Mouse (Mus musculus) retina, adult 2 months (tissue): Measurements from ENCODE around the gene Lamp1.
A peak's percentile ranks its signal among the peaks of the same experiment; 100 is the strongest.

Source experiments
- DNase-seq: peaks from one replicate; pipeline ENCODE4 v3.0.0-alpha.2; 2012; ENCODE audit warnings: low read depth, low spot score

The Lamp1 gene

DNA sequence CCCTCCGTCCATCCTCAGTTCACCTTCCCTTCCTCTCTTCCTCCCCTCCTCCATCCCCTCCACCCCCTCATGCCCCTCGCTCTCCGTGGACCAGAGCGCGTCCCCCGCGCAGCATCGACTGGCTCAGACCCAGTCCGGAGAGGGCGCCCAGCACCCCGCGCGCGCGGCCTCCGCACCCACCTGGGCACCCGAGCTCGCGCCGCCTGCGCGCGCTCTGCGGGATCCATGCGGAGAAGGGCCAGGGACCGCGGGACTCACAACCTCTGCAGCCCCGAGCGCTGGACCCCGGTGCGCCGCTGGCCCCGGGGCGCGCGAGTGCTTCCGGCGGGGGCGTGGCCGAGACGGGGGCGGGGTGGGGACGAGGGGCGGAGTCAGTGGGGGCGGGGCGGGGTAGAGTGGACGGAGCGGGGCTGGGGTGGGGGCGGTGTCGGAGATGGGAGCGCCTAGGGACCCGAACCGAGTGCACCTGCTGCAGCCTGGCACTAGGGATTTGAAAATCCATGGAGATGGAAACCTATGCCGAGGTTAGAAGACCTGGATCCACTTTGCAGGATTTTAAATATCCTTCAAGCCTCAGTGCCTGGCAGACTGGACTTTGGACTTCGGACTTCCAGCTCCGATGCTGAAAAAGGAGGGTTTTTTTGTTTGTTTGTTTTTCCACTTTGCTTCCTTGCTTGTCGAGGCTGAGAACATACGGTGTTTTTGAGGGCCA is 41.5 kb downstream of the Lamp1 start, which contains the start of gene Grtp1:
TSS of gene Grtp1 (minus strand) at position 320 of the 712 bp plus-strand sequence.
- DNase-seq: no peak

GRCm38 (mm10) chr8:13201013-13201334 is 42.0 kb downstream of the Lamp1 start:
- DNase-seq: no peak

DNA sequence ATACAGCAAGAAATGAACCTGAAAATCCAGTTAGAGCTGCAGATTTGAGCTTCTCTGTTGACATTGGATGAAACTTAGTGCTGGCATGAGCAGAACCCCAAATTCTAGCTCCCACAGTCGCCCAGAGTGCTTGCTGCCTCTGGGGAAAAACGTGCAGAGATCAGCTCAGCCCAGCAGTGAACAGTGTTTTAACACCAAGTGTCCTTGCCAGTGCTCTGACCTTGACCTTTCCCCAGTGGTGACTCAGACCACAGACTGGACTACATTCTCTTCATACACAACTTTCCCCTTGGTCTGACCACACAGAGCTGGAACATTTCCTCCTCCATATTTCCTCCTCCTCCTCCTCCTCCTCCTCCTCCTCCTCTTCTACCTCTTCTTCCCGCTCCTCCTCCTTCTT is 43.1 kb downstream of the Lamp1 start:
- DNase-seq: no peak

GRCm38 (mm10) chr8:13202806-13203205 is 43.8 kb downstream of the Lamp1 start:
- DNase-seq: no peak

DNA sequence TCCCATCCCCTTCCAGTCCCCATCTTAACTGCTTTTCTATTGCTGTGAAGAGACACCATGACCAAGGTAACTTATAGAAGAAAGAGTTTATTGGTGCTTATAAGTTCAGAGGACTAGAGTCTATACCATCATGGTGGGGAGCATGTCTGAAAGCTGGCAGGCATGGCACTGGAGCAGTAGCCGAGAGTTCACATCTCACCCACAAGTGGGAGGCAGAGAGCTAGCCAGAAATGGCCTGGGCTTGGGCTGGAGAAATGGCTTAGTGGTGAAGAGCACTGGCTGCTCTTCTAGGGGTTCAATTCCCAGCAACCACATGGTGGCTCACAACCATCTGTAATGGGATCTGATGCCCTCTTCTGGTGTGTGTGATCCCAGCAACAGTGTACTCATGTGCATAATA is 44.5 kb downstream of the Lamp1 start:
- DNase-seq: no peak

DNA sequence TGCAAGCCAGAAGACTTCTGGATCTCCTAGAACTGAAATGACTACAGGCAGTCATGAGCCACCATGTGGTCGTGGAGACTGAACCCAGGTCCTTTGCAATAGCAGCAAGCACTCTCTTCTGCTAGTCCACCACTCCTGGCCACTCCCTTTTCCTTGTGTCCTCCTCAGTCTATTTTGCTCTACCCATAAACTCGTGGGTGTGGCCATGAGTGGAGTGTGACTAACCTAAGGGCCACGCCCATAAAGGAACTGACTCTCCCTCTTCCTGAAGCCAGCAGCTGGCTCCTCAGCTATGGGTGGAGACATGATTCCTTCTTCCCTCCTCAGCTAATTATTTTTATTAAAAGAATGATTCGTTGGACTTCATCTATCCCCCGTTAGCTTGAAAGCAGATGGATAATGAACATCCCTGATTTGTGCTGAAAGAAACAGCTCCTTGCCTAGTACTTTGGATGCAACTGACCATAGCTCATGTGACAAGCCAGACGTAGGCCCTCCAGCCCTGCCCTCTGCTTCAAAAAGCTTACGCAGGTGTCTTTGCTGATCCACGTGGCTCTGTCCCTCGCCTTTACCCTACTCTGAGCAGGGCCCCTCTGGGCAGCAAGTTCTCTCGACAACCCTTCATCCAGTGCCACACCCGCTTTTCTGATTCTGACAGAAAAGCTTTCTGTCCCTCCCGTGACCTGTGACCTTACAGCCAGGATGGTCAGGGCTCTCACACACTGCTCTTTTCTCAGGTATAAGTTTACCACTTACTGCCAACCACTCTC is 45.6 kb downstream of the Lamp1 start:
- DNase-seq: no peak

DNA sequence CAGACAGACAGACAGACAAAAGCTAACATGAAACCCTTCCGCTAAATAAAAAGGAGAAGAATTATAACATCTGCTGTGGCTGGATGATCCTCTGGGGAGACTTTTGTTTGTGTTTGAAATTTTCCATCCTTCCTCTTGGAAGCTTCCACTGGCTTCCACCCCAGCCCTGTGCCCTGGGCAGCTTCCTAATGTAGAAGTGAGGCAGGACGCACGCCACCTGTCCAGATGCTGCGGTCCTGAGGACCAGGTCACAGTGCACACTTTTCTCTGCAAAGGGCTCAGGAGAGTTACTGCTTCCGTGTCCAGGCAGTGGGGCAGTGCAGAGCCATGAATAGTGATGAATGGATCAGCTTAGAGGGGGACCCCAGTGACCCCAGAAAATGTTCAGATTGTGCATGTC is 46.4 kb downstream of the Lamp1 start:
- DNase-seq: no peak

- DNase-seq: no peak
Measured at GRCm38 (mm10) chr8:13206290-13206689, 47.3 kb downstream of the Lamp1 start.

- no peak for DNase-seq
Measured at GRCm38 (mm10) chr8:13208627-13209355, 49.8 kb downstream of the Lamp1 start.

DNA sequence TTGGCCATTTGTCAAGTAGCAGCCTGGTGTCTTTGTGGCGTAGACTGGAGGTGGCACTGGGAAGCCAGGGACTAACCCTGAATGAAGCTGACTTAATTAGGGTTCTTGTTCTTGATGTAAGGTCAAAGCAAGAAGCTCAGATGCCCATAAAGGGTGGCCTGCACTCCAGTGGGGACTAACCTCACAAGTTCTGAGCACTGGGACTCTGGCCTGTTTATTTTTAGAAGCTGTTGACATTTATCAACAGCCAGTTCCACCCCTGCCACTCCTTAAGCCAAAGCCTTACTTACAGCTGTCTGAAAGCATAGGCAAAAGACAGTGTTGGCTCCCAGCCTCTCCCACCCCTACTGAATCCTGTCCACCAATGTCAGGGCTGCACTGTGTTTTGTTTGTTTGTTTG is 50.8 kb downstream of the Lamp1 start:
- DNase-seq: no peak

GRCm38 (mm10) chr8:13213479-13214268 is 54.7 kb downstream of the Lamp1 start:
- DNase-seq: peak; percentile 84

DNA sequence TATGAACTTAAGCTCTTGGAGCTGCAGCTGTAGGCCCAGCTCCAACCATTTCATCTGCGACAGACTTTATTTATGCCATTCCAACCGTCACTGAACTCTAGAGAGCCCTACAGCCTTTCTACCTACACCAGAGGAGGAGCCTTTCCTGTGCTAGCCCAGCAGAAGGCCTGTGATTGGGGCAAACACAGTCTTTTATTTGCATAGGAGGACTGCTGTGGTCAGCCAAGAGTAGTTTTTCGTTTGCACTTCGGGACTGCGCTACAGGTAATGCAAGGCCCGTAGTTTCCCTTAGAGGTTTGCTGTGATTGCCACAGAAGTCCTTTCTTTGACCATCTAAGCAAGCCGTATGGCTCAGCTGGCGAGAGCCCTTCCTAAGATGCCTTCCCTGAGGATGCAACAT is 57.4 kb downstream of the Lamp1 start:
- DNase-seq: no peak

GRCm38 (mm10) chr8:13217093-13217492 is 58.1 kb downstream of the Lamp1 start:
- DNase-seq: no peak

- no peak for DNase-seq
Measured at GRCm38 (mm10) chr8:13217986-13218385, 59.0 kb downstream of the Lamp1 start.

- DNase-seq: no peak
Measured at GRCm38 (mm10) chr8:13218441-13218840, 59.5 kb downstream of the Lamp1 start.

- DNase-seq: no peak
Measured at GRCm38 (mm10) chr8:13224426-13224825, 65.5 kb downstream of the Lamp1 start.
